Mouse (Mus musculus): ENCODE measurements at regions not wholly inside any gene's neighbourhood (a gene's known extent, or its start where the extent isn't known, plus 50 kb on each side); places are given as distances from the start of the nearest gene placed in this dataset.

DNA sequence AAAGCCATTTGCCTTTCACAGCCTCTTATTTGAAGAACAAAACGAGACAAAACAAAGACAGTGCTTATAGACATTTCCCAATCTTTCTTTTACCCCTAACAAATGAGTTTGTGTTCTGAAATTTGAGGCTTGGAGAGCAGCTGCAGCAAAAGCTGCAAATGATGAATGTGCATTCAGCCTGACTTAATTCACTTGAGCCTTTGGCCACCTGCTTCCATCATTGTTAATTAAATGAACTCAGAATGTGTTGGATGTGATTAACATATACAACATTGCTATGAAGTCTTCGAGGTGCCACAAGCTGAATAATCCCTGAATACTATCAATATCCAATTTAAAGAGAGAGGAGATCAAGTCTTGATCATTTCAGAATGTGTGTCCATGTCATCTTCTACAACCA, 181.3 kb upstream of the Gpr149 start:
- no peak for TF ChIP-seq CTCF (IDR thresholded peaks at IDR 0.05; ENCODE audit: low read depth, low read length)
- no peak for TF ChIP-seq GATA1 (IDR thresholded peaks at IDR 0.05; ENCODE audit: borderline replicate concordance, low read length)
- no peak for TF ChIP-seq TAL1 (conservative IDR thresholded peaks at IDR 0.05; ENCODE audit: low read depth, low read length)
- no peak for TF ChIP-seq POLR2AphosphoS5 (IDR thresholded peaks at IDR 0.05; ENCODE audit: insufficient replicate concordance, low read depth, low read length)

Measured in G1E (cell line).